Mouse (Mus musculus): ENCODE data around the gene 2410004P03Rik. TPM values are rescaled to one million over a fixed set of nuclear protein-coding genes. Genes with fewer than 3 reads are reported as not detected.
"Not testable (repeated sequence)": the region's sequence is repeated elsewhere in the genome, so short reads cannot be mapped to it uniquely, and the experiment has no call there.

Gene 2410004P03Rik
- total RNA-seq, 4 experiments from 2014 or later: not detected

- DNase-seq (ENCODE audit: low spot score): not testable (repeated sequence)
Observed at GRCm38 (mm10) chr12:17021125-17021524, 9.6 kb upstream of the 2410004P03Rik start.

GRCm38 (mm10) chr12:17018468-17018867 lies 6.9 kb upstream of the 2410004P03Rik start:
- no peak for DNase-seq (ENCODE audit: low spot score)

- DNase-seq (ENCODE audit: low spot score): no peak
Observed at GRCm38 (mm10) chr12:17015711-17016110, 4.2 kb upstream of the 2410004P03Rik start.

- DNase-seq (ENCODE audit: low spot score): no peak
Observed at GRCm38 (mm10) chr12:17012067-17012899, 756 bp upstream of the 2410004P03Rik start.

GRCm38 (mm10) chr12:17009466-17009865 lies 2.1 kb downstream of the 2410004P03Rik start:
- no peak for DNase-seq (ENCODE audit: low spot score)

- no peak for DNase-seq (ENCODE audit: low spot score)
Observed at GRCm38 (mm10) chr12:17001211-17001610, 10.3 kb downstream of the 2410004P03Rik start.

- DNase-seq (ENCODE audit: low spot score): no peak
Observed at GRCm38 (mm10) chr12:17000628-17001027, 10.9 kb downstream of the 2410004P03Rik start.

GRCm38 (mm10) chr12:16999739-17000497 lies 11.6 kb downstream of the 2410004P03Rik start, which contains the start of gene Pqlc3:
Pqlc3 (minus strand) TSS chr12:17000408.
- peak; percentile 84 for DNase-seq (ENCODE audit: low spot score)

- no peak for DNase-seq (ENCODE audit: low spot score)
Observed at GRCm38 (mm10) chr12:16999146-16999545, 12.4 kb downstream of the 2410004P03Rik start.

- no peak for DNase-seq (ENCODE audit: low spot score)
Observed at GRCm38 (mm10) chr12:16996886-16997462, 14.6 kb downstream of the 2410004P03Rik start.

GRCm38 (mm10) chr12:16996281-16996680 lies 15.2 kb downstream of the 2410004P03Rik start:
- DNase-seq (ENCODE audit: low spot score): no peak

- DNase-seq (ENCODE audit: low spot score): no peak
Observed at GRCm38 (mm10) chr12:16994291-16994690, 17.2 kb downstream of the 2410004P03Rik start.

- DNase-seq (ENCODE audit: low spot score): no peak
Observed at GRCm38 (mm10) chr12:16992355-16992754, 19.2 kb downstream of the 2410004P03Rik start.

GRCm38 (mm10) chr12:16991376-16991775 lies 20.2 kb downstream of the 2410004P03Rik start:
- DNase-seq (ENCODE audit: low spot score): no peak

GRCm38 (mm10) chr12:16985778-16986177 lies 25.7 kb downstream of the 2410004P03Rik start:
- DNase-seq (ENCODE audit: low spot score): no peak

GRCm38 (mm10) chr12:16977120-16977519 lies 34.4 kb downstream of the 2410004P03Rik start:
- DNase-seq (ENCODE audit: low spot score): no peak

- no peak for DNase-seq (ENCODE audit: low spot score)
Observed at GRCm38 (mm10) chr12:16966811-16967210, 44.7 kb downstream of the 2410004P03Rik start.

- no peak for DNase-seq (ENCODE audit: low spot score)
Observed at GRCm38 (mm10) chr12:16963354-16963753, 48.2 kb downstream of the 2410004P03Rik start.

- DNase-seq (ENCODE audit: low spot score): no peak
Observed at GRCm38 (mm10) chr12:16958851-16959250, 52.7 kb downstream of the 2410004P03Rik start.
